Mouse (Mus musculus) gastrocnemius, postnatal 4 days (tissue): ENCODE data around the gene Tspan33. TPM values are rescaled to one million over a fixed set of nuclear protein-coding genes. Genes with fewer than 3 reads are reported as not detected.
"Not testable (repeated sequence)": the region's sequence is repeated elsewhere in the genome, so short reads cannot be mapped to it uniquely, and the experiment has no call there.

ENCODE experiments used
- DNase-seq, 2 experiments: peaks; one replicate each; pipeline ENCODE4 v3.0.0; 2021 to 2022; ENCODE audit warnings: low spot score in 2 of 2, mixed read lengths in 2 of 2
- long read RNA-seq, 2 experiments: library from polyadenylated mRNA; stranded (forward); transcript quantifications; one replicate each; pipeline ENCODE4 v2.0.0; 2021
- total RNA-seq, 2 experiments: library from RNA; stranded (reverse); gene quantifications; 2 replicates each; pipeline ENCODE4 v1.2.3; 2021

Tspan33 gene
- 1 to 10 TPM; 5.4 to 6.3 TPM for total RNA-seq
- long read RNA-seq, experiment 1, transcript Tspan33-201 (8 exons, 1,994 nt) = major isoform, 11 of 29 reads
- long read RNA-seq, experiment 1, transcript Tspan33-202 (8 exons, 1,977 nt) = minor isoform, 6 of 29 reads
- long read RNA-seq, experiment 1, partial matches to known transcripts = 1 of 29 reads
- long read RNA-seq, experiment 1, other reads (novel, unspliced or antisense) = 11 of 29 reads
- long read RNA-seq, experiment 2, transcript Tspan33-201 (8 exons, 1,994 nt) = major isoform, 19 of 34 reads
- long read RNA-seq, experiment 2, transcript Tspan33-202 (8 exons, 1,977 nt) = minor isoform, 6 of 34 reads
- long read RNA-seq, experiment 2, partial matches to known transcripts = 0 of 34 reads
- long read RNA-seq, experiment 2, other reads (novel, unspliced or antisense) = 9 of 34 reads

DNA sequence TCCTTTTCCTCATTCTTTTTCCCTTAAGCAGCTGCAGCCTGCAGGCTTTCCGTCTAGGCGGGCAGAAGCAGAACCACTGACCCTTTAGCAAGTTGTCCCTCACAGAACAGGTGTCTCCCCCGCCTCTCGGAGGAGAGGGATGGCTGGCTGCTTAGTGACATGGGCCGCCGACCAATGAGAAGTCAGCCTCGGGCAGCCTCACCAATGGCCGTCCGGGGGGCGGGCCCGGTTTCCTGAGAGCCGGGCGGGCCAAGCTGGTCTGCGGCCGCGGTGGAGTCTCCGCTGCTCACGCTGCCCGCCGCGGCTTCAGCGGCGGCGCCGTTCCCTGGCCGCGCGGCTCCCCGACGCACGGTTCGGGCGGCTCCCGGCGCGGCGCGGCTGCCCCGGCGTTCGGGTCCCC lies at the start of gene Tspan33:
Gene Tspan33, plus strand, starts transcription at position 270 of the 400 bp plus-strand sequence.
- DNase-seq = peak; percentile 89 to 91

DNA sequence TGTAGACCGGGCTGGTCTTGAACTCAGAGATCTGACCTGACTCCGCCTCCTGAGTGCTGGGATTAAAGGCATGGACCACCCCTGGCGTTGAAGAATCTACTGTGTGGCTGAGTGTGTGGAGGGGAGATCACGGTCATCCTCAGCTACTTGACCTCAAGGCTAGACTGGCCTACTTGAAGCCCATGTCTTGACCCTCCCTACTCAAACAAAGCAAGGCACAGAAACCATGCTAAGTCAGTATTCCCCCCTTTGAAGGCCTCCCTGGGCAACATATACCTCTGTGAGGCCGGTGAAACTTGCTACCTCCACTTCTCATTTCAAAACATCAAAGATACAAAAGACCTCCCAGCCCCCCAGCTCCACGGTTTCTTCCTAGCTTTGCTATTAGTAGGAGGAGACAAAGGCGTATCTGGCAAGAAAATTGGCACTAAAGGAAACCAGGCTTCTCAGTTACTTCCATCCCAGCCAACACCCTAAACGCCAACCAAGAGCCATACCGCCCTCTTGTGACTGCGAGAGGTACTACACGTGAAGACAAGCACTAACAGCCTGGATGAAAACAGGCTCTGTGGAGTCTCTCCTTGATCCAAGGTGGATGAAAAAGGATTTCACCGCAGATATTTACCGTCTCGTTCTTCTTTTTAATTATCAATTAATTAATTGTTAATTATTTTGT lies 44.4 kb upstream of the Tspan33 start:
- DNase-seq = peak; percentile 67 to 82

DNA sequence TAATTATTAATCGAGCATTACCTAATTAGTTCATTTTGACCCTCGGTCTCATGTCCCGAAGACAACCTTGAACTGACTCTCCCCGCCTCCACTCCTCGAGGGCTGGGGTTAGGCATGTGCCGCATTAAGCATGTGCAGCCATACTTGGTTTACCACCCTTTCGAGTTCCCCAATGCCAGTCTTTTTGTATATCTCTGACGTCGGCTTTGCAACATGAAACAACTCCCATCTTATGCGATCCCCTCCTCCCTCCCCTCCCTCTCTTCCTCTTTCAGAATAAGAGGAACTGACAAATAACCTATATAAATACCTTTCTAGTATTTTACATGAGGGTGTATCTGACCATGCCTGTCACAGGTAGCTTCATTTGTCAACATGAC lies 43.9 kb upstream of the Tspan33 start:
- DNase-seq = no peak

DNA sequence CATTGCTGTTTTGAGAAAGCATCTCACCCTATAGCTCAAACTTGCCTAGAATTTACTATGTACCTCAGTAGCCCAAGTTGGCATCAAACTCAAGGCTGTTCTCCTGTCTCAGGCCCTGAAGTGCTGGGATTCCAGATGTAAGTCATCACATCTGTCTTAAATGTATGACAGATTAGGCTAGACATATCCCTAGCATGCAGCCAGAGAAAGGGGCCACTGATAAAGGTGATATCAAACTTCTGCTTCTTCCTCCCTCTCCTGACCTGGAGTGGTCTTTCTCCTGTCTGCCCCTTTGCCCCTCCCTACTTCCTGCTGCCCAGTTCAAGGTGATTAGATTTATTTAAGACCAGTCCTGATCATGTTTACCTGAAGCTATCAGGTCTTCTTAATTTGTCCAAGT lies 40.8 kb upstream of the Tspan33 start:
- no peak for DNase-seq

GRCm38 (mm10) chr6:29658626-29659475 lies 35.2 kb upstream of the Tspan33 start:
- DNase-seq = no peak

GRCm38 (mm10) chr6:29659964-29660363 lies 34.1 kb upstream of the Tspan33 start:
- no peak for DNase-seq

DNA sequence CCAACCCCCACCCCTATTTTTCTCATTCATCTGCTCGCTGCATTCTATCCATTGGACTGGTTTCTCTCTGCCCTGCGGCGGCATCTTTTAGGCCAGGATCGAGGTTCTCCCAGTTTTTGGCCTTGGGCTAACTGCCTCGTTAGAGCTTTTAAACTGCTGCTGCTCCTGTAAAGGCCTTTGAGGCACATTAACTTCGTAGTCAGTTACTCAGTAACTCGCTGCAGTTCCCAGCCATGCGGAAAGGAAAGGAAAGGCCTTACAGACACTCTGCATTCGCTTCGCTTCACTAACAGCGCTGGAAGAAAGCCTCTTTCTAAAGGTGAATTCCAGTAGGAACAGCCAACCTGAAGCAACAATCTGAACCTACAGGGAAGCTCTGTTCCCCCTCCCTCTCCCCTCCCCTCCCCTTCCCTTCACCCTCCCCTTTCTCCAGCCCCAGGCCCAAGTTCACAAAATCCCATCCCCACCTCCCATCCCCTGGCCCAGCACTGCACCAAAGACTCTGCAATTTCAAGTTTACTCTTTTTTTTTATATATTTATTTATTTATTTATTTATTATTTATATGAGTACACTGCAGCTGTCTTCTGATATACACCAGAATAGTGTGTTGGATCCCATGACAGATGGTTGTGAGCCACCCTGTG lies 33.2 kb upstream of the Tspan33 start:
- no peak for DNase-seq

- DNase-seq = no peak
These were observed 26.8 kb upstream of the Tspan33 start for GRCm38 (mm10) chr6:29667266-29667665.

DNA sequence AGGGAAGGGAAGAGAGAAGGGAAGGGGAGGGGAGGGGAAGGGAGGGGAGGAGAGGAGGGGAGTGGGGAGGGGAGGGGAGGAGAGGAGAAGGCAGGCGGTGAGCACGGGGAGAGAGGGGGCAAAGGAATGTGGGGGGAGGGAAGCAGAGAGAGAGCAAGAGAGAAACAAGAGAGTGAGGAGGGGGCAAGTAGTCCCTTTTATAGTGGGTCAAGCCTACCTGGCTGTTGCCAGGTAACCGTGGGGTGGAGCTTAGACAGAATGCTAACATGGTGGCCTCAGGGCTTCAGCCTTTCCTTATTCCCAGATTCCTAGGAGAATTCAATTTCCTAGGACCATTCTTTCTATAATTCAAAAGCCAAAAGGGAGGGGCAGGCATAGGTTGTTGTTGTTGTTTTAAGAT lies 22.3 kb upstream of the Tspan33 start:
- DNase-seq = no peak

GRCm38 (mm10) chr6:29672563-29673411 lies 21.2 kb upstream of the Tspan33 start:
- DNase-seq = no peak

DNA sequence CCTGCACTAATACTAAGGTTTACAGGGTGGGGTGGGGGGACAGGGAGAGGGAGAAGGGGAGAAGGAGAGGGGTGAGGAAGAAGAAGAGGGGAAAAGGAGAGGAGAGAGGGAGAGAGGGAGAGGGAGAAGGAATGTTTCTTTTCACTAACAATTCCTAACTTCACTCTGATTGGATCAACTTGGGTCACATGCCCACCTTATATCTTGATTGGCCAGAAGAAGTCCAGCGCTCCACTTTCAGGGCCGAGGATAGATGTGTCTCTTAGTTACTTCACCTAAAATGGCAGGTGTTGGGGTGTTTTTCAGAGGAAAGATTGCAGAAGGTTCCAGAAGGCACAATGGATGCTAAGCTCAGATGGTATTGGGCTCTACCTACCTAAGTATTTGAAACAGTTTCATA lies 20.3 kb upstream of the Tspan33 start:
- no peak for DNase-seq

GRCm38 (mm10) chr6:29679947-29680550 lies 14.0 kb upstream of the Tspan33 start:
- DNase-seq = not testable (repeated sequence)

DNA sequence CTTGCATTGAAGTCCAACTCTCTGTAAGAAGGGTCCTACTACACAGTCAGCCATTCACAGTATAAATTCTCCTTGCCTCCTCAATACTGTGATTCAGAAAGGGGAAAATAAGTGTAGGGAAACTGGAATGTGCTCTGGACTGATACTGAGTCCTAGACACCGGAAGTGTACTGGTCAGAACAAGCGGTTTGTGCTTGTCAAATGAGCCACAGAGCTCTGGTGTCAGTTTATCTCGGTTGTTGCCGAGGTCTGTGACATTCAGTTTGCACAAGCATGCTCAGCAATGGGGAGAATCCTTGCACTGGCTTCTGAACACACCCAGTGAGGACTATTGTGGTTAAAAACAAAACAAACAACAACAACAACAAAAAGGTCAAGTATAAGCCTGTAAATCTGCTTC lies 12.2 kb upstream of the Tspan33 start:
- DNase-seq = no peak

DNA sequence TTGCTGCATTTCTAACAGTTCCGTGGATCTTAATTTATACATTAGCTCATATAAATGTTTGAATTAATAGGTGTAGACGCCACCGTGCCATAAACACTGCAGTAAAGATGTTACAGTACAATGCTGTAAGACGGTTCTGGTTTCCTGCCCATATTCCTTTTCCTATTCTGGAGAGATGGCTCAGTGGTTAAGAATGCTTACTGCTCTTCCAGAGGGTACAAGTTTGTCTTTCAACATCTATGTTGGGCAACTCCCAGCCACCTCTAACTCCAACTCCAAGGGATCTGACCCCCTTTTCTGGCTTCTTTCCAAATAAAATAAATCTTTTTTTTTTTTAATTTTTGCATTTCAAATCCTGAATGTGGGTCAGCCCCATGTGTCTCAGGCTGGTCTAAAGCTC lies 9.3 kb upstream of the Tspan33 start:
- DNase-seq = no peak

- DNase-seq = no peak
These were observed 8.1 kb upstream of the Tspan33 start for GRCm38 (mm10) chr6:29685952-29686351.

- no peak for DNase-seq
These were observed 4.6 kb upstream of the Tspan33 start for GRCm38 (mm10) chr6:29689458-29689857.

- no peak for DNase-seq
These were observed 610 bp downstream of the Tspan33 start for GRCm38 (mm10) chr6:29694375-29695289.

DNA sequence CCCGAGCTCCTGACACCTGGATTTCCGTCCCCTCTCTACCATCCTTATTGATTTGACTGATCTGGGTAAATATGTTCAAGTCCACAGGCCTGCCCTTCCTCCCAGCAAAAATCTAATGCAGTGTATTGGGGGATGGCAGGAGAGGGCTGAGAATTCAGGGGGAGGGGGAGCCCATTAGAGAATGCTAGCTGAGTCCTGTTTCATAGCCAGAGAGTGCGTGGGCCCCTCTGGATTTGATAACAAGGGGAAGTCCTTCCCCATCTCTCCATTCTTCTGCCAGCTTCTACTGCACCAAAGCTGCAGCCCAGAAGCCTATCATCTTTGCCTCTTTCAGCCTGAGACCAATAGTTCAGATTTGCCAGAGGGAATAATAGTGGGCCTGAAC lies 1.3 kb downstream of the Tspan33 start:
- no peak for DNase-seq

- no peak for DNase-seq
These were observed 2.0 kb downstream of the Tspan33 start for GRCm38 (mm10) chr6:29695975-29696374.
